Mouse (Mus musculus): ENCODE results near the gene Deup1. TPM values are rescaled to one million over a fixed set of nuclear protein-coding genes. Genes with fewer than 3 reads are reported as not detected.
A peak's percentile ranks its signal among the peaks of the same experiment; 100 is the strongest.

Gene Deup1
- polyA plus RNA-seq (2015; fragmentation: Nextera tagmentation; extraction: Ambion mirVana) = 0.50 and 0.82 TPM in 2 replicates

GRCm38 (mm10) chr9:15627785-15628287, at the start of gene Deup1:
Gene Deup1 (minus strand): TSS chr9:15627933.
- peaks cover 9% of the 10 kb centered on the region for H3K4me1 ChIP-seq (ENCODE audit: insufficient read depth, low read length)
- H3K27ac ChIP-seq (ENCODE audit: low read length) = no peak within 1 kb of the TSS
- peak within 1 kb of the TSS; percentile 48 for H3K9ac ChIP-seq (replicated peaks; ENCODE audit: low read length)
- H3K36me3 ChIP-seq (ENCODE audit: insufficient read depth, low read length) = no peaks in the 10 kb centered on the region
- H3K4me3 ChIP-seq (ENCODE audit: low read length) = peak within 1 kb of the TSS; percentile 37
- H3K27me3 ChIP-seq (ENCODE audit: insufficient read depth, low read length) = no peaks in the 10 kb centered on the region
- H3K4me2 ChIP-seq (replicated peaks; ENCODE audit: low read depth, low read length) = peak within 1 kb of the TSS; percentile 64
- WGBS = 2% methylated on average over 28 of the region's 28 CpGs
- H3K9me3 ChIP-seq (ENCODE audit: low read length) = no peaks in the 10 kb centered on the region
- peak; percentile 96 for ATAC-seq (ENCODE audit: low FRiP score, low TSS enrichment)

DNA sequence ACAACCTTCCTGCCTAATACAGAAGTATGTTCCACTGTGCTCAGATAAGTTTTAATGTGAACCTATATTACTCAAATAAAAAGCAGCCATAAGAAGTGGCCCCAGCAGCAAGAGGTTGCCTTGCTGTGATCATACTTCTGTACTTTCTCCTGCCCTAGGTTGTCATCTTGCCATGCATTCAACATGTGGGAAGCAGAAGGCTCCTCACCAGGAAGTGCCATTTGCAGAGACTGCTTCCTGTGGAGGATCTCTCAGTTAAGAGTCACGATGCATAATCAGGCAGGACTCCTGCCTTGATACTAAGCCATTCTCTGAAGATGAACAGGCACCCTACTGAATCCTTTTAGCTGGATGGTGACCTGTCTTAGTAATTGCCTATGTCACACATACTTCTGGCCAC, 44.5 kb upstream of the Deup1 start:
- WGBS = 63% methylated on average over 1 of the region's 1 CpGs
- H3K9me3 ChIP-seq (ENCODE audit: low read length) = no peaks in the 10 kb centered on the region
- no peak overlapping the region for H3K27ac ChIP-seq (ENCODE audit: low read length)
- H3K36me3 ChIP-seq (ENCODE audit: insufficient read depth, low read length) = no peaks in the 10 kb centered on the region
- H3K27me3 ChIP-seq (ENCODE audit: insufficient read depth, low read length) = no peaks in the 10 kb centered on the region
- H3K9ac ChIP-seq (replicated peaks; ENCODE audit: low read length) = no peak overlapping the region
- H3K4me3 ChIP-seq (ENCODE audit: low read length) = no peak overlapping the region
- H3K4me2 ChIP-seq (replicated peaks; ENCODE audit: low read depth, low read length) = no peak overlapping the region
- H3K4me1 ChIP-seq (ENCODE audit: insufficient read depth, low read length) = peaks cover 15% of the 10 kb centered on the region
- ATAC-seq (ENCODE audit: low FRiP score, low TSS enrichment) = no peak

- H3K9me3 ChIP-seq (ENCODE audit: low read length) = no peaks in the 10 kb centered on the region
- 0 out of 2 replicates have a peak overlapping the region, but pooled peaks have one; percentile 2 for H3K4me2 ChIP-seq (replicated peaks; ENCODE audit: low read depth, low read length)
- 6% methylated on average over 5 of the region's 5 CpGs for WGBS
- H3K27ac ChIP-seq (ENCODE audit: low read length) = peak overlapping the region; percentile 37
- H3K4me3 ChIP-seq (ENCODE audit: low read length) = no peak overlapping the region
- H3K27me3 ChIP-seq (ENCODE audit: insufficient read depth, low read length) = no peaks in the 10 kb centered on the region
- ATAC-seq (ENCODE audit: low FRiP score, low TSS enrichment) = peak; percentile 94
- H3K36me3 ChIP-seq (ENCODE audit: insufficient read depth, low read length) = no peaks in the 10 kb centered on the region
- peaks cover 15% of the 10 kb centered on the region for H3K4me1 ChIP-seq (ENCODE audit: insufficient read depth, low read length)
- no peak overlapping the region for H3K9ac ChIP-seq (replicated peaks; ENCODE audit: low read length)
These were observed 42.3 kb upstream of the Deup1 start for GRCm38 (mm10) chr9:15670002-15670527.

DNA sequence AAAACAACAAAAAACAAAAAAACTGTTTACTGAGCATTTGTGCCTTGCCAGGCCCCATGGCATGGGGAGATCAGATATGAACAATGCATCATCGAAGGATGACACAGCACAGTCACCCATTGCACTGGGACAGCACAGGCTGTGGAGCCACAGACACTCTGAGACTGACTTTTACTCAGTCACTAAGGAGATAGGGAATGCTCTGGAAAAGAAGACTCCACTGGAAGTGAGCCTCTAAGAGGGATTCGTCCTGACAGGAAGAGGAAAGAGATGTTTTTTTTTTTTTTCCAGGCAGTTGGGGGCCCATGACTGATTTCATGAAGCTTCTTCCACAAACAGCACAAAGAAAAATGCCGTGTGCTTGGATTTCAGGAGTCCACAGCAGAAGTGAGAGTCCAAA, 41.7 kb upstream of the Deup1 start:
- WGBS = 32% methylated on average over 3 of the region's 3 CpGs
- H3K4me3 ChIP-seq (ENCODE audit: low read length) = no peak overlapping the region
- H3K9ac ChIP-seq (replicated peaks; ENCODE audit: low read length) = no peak overlapping the region
- no peaks in the 10 kb centered on the region for H3K9me3 ChIP-seq (ENCODE audit: low read length)
- no peak for ATAC-seq (ENCODE audit: low FRiP score, low TSS enrichment)
- H3K36me3 ChIP-seq (ENCODE audit: insufficient read depth, low read length) = no peaks in the 10 kb centered on the region
- peaks cover 15% of the 10 kb centered on the region for H3K4me1 ChIP-seq (ENCODE audit: insufficient read depth, low read length)
- no peak overlapping the region for H3K4me2 ChIP-seq (replicated peaks; ENCODE audit: low read depth, low read length)
- peak overlapping the region; percentile 37; the same call in 1 of the 2 replicates for H3K27ac ChIP-seq (ENCODE audit: low read length)
- no peaks in the 10 kb centered on the region for H3K27me3 ChIP-seq (ENCODE audit: insufficient read depth, low read length)

DNA sequence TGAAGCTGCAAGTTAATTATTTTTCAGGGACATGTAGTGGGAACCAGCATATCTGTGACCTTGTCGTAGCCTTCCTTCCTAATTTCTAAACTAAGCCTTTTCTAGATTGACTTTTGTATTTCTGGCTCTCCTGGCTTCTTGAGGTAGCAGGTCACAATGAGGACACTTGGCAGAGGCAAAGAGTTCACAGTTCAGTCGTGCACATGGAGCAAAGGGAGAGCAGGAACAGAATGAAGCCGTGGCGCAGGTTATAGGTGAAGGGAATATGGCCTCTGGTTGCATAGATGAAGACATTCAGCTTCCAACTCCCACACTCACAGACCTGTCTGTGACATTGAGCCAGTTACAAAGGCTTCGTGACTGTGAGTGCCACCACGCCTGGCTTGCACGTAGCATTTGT, 36.9 kb upstream of the Deup1 start:
- Histone ChIP-seq H3K27me3 (ENCODE audit: insufficient read depth, low read length) (no peaks in the 10 kb centered on the region), H3K36me3 (ENCODE audit: insufficient read depth, low read length) (no peaks in the 10 kb centered on the region), H3K4me3 (ENCODE audit: low read length) (no peak overlapping the region), H3K9me3 (ENCODE audit: low read length) (no peaks in the 10 kb centered on the region), H3K4me2 (replicated peaks; ENCODE audit: low read depth, low read length) (no peak overlapping the region), H3K9ac (replicated peaks; ENCODE audit: low read length) (no peak overlapping the region), H3K27ac (ENCODE audit: low read length) (no peak overlapping the region), H3K4me1 (ENCODE audit: insufficient read depth, low read length) (peaks cover 4% of the 10 kb centered on the region; the same call in 1 of the 2 replicates)
- 70% methylated on average over 7 of the region's 7 CpGs for WGBS
- no peak for ATAC-seq (ENCODE audit: low FRiP score, low TSS enrichment)

DNA sequence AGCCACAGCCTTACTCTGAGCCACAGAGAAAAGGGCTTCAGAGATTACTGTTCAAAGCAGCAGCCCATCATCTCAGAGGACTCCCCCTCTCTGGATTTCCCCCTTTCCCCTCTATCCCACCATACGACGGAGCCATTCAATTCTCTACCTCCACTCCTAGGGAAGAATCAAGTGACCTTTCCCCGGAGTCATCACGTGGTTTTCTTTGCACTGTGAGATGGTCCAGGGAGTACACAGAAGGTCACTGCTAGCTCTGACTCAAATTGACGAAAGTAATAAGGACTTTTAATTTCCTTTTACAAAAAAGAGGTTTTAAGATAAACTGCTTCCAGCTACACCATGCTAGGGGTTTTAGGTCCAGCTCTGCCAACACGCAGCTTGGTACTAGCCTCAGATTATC, 31.3 kb upstream of the Deup1 start:
- Histone ChIP-seq H3K36me3 (ENCODE audit: insufficient read depth, low read length) (no peaks in the 10 kb centered on the region), H3K9me3 (ENCODE audit: low read length) (peaks cover 9% of the 10 kb centered on the region; the same call in 1 of the 2 replicates), H3K4me3 (ENCODE audit: low read length) (no peak overlapping the region), H3K4me1 (ENCODE audit: insufficient read depth, low read length) (peaks cover 6% of the 10 kb centered on the region; the same call in 1 of the 2 replicates), H3K27ac (ENCODE audit: low read length) (no peak overlapping the region), H3K4me2 (replicated peaks; ENCODE audit: low read depth, low read length) (no peak overlapping the region), H3K9ac (replicated peaks; ENCODE audit: low read length) (no peak overlapping the region), H3K27me3 (ENCODE audit: insufficient read depth, low read length) (no peaks in the 10 kb centered on the region)
- no peak for ATAC-seq (ENCODE audit: low FRiP score, low TSS enrichment)
- WGBS = 38% methylated on average over 6 of the region's 6 CpGs

DNA sequence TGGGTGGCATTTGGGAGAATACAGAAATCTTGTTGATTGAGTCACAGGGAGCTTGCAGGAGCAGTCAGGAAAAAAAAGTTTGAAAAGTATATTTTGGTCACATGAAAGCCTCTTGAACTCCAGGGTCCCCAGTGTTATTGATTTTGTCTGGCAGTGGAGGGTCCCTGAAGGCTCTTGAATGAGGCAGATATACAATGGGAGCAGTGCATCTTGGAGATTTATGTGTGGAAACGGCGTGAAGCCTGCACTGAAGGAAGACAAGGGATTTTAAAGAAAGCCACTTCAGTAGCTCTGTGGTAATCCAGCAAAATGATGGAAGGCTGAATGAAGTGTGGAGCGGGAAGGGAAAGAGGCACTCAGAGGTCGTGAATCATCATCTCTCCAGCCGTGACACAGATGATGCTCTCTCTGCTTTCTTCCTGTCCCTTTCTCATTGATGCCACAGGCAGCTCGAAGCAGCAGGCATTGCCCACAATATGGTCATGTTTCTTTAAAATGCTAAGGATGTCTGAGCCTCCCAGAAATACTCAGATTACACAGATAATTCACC, 30.6 kb upstream of the Deup1 start:
- Histone ChIP-seq H3K4me2 (replicated peaks; ENCODE audit: low read depth, low read length) (no peak overlapping the region), H3K36me3 (ENCODE audit: insufficient read depth, low read length) (no peaks in the 10 kb centered on the region), H3K9me3 (ENCODE audit: low read length) (peaks cover 10% of the 10 kb centered on the region; the same call in 1 of the 2 replicates), H3K27ac (ENCODE audit: low read length) (no peak overlapping the region; the same call in 1 of the 2 replicates), H3K9ac (replicated peaks; ENCODE audit: low read length) (no peak overlapping the region), H3K27me3 (ENCODE audit: insufficient read depth, low read length) (no peaks in the 10 kb centered on the region), H3K4me1 (ENCODE audit: insufficient read depth, low read length) (peaks cover 6% of the 10 kb centered on the region; the same call in 1 of the 2 replicates), H3K4me3 (ENCODE audit: low read length) (no peak overlapping the region)
- ATAC-seq (ENCODE audit: low FRiP score, low TSS enrichment) = no peak
- WGBS = 18% methylated on average over 6 of the region's 6 CpGs

- peaks cover 10% of the 10 kb centered on the region; the same call in 1 of the 2 replicates for H3K9me3 ChIP-seq (ENCODE audit: low read length)
- no peak overlapping the region for H3K4me3 ChIP-seq (ENCODE audit: low read length)
- 0 out of 2 replicates have a peak, but pooled peaks cover 2% of the 10 kb centered on the region for H3K4me1 ChIP-seq (ENCODE audit: insufficient read depth, low read length)
These were observed 25.3 kb upstream of the Deup1 start for GRCm38 (mm10) chr9:15653036-15653435.

DNA sequence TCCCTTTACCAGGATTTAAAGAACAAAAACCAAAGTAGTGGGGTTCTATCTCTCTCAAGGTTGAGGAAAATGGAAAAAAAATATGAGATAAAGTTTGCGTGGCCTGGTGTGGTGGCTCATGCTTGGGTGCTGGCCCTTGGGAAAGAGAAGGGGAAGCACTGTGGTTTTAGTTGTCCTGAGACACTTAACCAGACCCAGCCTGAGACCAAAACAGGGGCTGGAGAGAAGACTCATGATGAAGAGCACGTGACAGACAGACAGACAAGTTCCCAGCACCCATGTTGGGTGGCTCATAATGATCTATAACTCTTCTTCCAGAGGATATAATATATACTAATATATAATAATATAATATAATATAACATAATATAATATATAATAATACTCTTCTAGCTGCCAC, 22.2 kb upstream of the Deup1 start:
- Histone ChIP-seq H3K4me3 (ENCODE audit: low read length) (no peak overlapping the region), H3K9me3 (ENCODE audit: low read length) (peaks cover 9% of the 10 kb centered on the region; the same call in 1 of the 2 replicates), H3K36me3 (ENCODE audit: insufficient read depth, low read length) (no peaks in the 10 kb centered on the region), H3K9ac (replicated peaks; ENCODE audit: low read length) (no peak overlapping the region), H3K4me2 (replicated peaks; ENCODE audit: low read depth, low read length) (no peak overlapping the region), H3K4me1 (ENCODE audit: insufficient read depth, low read length) (no peaks in the 10 kb centered on the region), H3K27me3 (ENCODE audit: insufficient read depth, low read length) (no peaks in the 10 kb centered on the region), H3K27ac (ENCODE audit: low read length) (no peak overlapping the region)
- ATAC-seq (ENCODE audit: low FRiP score, low TSS enrichment) = no peak
- 91% methylated on average over 2 of the region's 2 CpGs for WGBS

More at GRCm38 (mm10) chr9:15653036-15653435, 25.3 kb upstream of the Deup1 start:
- Histone ChIP-seq H3K4me2 (replicated peaks; ENCODE audit: low read depth, low read length) (no peak overlapping the region), H3K27me3 (ENCODE audit: insufficient read depth, low read length) (no peaks in the 10 kb centered on the region), H3K9ac (replicated peaks; ENCODE audit: low read length) (no peak overlapping the region), H3K27ac (ENCODE audit: low read length) (no peak overlapping the region), H3K36me3 (ENCODE audit: insufficient read depth, low read length) (no peaks in the 10 kb centered on the region)
- ATAC-seq (ENCODE audit: low FRiP score, low TSS enrichment) = no peak

- Histone ChIP-seq H3K4me1 (ENCODE audit: insufficient read depth, low read length) (peaks cover 9% of the 10 kb centered on the region), H3K4me3 (ENCODE audit: low read length) (peak overlapping the region; percentile 37), H3K9me3 (ENCODE audit: low read length) (no peaks in the 10 kb centered on the region), H3K9ac (replicated peaks; ENCODE audit: low read length) (peak overlapping the region; percentile 48), H3K27ac (ENCODE audit: low read length) (no peak overlapping the region), H3K36me3 (ENCODE audit: insufficient read depth, low read length) (no peaks in the 10 kb centered on the region), H3K27me3 (ENCODE audit: insufficient read depth, low read length) (no peaks in the 10 kb centered on the region), H3K4me2 (replicated peaks; ENCODE audit: low read depth, low read length) (peak overlapping the region; percentile 64)
- WGBS = 23% methylated on average over 5 of the region's 5 CpGs
- ATAC-seq (ENCODE audit: low FRiP score, low TSS enrichment) = peak; percentile 28; the same call in 1 of the 2 replicates
These were observed 349 bp downstream of the Deup1 start for GRCm38 (mm10) chr9:15627384-15627783.
